Mouse (Mus musculus) Patski (cell line): ENCODE measurements around the gene Cic. TPM values are rescaled to one million over a fixed set of nuclear protein-coding genes. Genes with fewer than 3 reads are reported as not detected.

Experiments
- ATAC-seq: fragments of 100-300 bp; one replicate; pipeline ENCODE4 v1.8.0; 2021
- CTCF ChIA-PET: fragments of 350-600 bp; sonication (Branson Sonifier 250); formaldehyde crosslinking; loops from one replicate; lab custom pipeline; 2022; ENCODE audit warnings: inconsistent platforms; lab: Charles Lee
- POLR2A ChIA-PET: fragments of 350-600 bp; sonication (Branson Sonifier 250); formaldehyde crosslinking; loops from one replicate; lab custom pipeline; 2022; ENCODE audit warnings: antibody characterized with exemption, inconsistent platforms; lab: Charles Lee
- DNase-seq: peaks from one replicate; pipeline ENCODE4 v3.0.0-alpha.2; 2011; ENCODE audit warnings: low read depth, low spot score
- H3K27me3 ChIP-seq: fragments of 371-371 bp; one replicate; pipeline ENCODE4 v1.5.1; 2021
- CTCF ChIP-seq: fragments of 100-300 bp; IDR thresholded peaks from one replicate; pipeline ENCODE4 v1.5.1; 2021
- in situ Hi-C: fragments of 300-500 bp; cut with MboI; formaldehyde crosslinking; loops from 3 replicates; pipeline ENCODE4 v1.11.1; 2018; ENCODE audit warnings: low pct_unique_long_range_greater_than_20kb, mixed read lengths
- polyA plus RNA-seq: library from polyadenylated mRNA; unstranded; gene quantifications from one replicate; pipeline ENCODE4 v1.2.3, GENCODE M21; 2021

Gene Cic
- polyA plus RNA-seq, 1 experiment from 2014 or later, result 138 TPM

- ATAC-seq (no peak), DNase-seq (no peak)
- ChIA-PET POLR2A (no interaction called here), CTCF (no interaction called here)
- no peak for TF ChIP-seq CTCF
- H3K27me3 ChIP-seq, result no peaks in the 10 kb centered on the region
- in situ Hi-C loops, result no loop called here
These were observed 36.7 kb upstream of the Cic start for GRCm38 (mm10) chr7:25230690-25231285.

- no peaks in the 10 kb centered on the region for H3K27me3 ChIP-seq
- ATAC-seq, result no peak
- ChIA-PET POLR2A (interaction anchor here (0.6 to 1.2 kb wide), 3 partner anchors 16 to 54 kb away, joined by 3 to 4 read pairs (median 3); no protein-coding TSS in a partner anchor), CTCF (interaction anchor here (0.6 to 1.7 kb wide), 4 partner anchors 11 to 176 kb away, joined by 3 to 6 read pairs (median 4); partner anchors contain the start of genes Megf8 and Zfp526)
- no peak for DNase-seq
- in situ Hi-C loops, result no loop called here
- no peak for TF ChIP-seq CTCF
These were observed 35.3 kb upstream of the Cic start for GRCm38 (mm10) chr7:25232101-25232648.

- CTCF ChIA-PET, result interaction anchor here (1.2 to 1.7 kb wide), 3 partner anchors 12 to 83 kb away, joined by 4 to 6 read pairs (median 5); partner anchors contain the start of genes Megf8 and Zfp526
- in situ Hi-C loops, result no loop called here
- no peak for ATAC-seq
These were observed 34.4 kb upstream of the Cic start for GRCm38 (mm10) chr7:25233061-25233460.

GRCm38 (mm10) chr7:25235526-25235925 is 32.0 kb upstream of the Cic start:
- POLR2A ChIA-PET, result interaction anchor here (0.8 to 6.3 kb wide), 5 partner anchors 9 to 162 kb away, joined by 3 to 32 read pairs (median 3); partner anchors contain the start of genes Dedd2 and Zfp526
- DNase-seq (no peak), ATAC-seq (no peak)
- in situ Hi-C loops, result no loop called here
- TF ChIP-seq CTCF, result no peak
- CTCF ChIA-PET, result interaction anchor here (1.0 to 1.6 kb wide), 4 partner anchors 9 to 81 kb away, joined by 3 to 4 read pairs (median 3); partner anchors contain the start of gene Megf8
- H3K27me3 ChIP-seq, result no peaks in the 10 kb centered on the region

More at GRCm38 (mm10) chr7:25233061-25233460, 34.4 kb upstream of the Cic start:
- TF ChIP-seq CTCF, result no peak
- POLR2A ChIA-PET, result interaction anchor here (6.3 kb wide), 1 partner anchor 13 kb away, joined by 32 read pairs; the partner anchor contains the start of genes Dedd2 and Zfp526
- DNase-seq, result no peak
- no peaks in the 10 kb centered on the region for H3K27me3 ChIP-seq

- ATAC-seq (peak; percentile 64), DNase-seq (peak; percentile 88)
- ChIA-PET CTCF (interaction anchor here (1.0 to 2.2 kb wide), 5 partner anchors 16 to 96 kb away, joined by 3 to 11 read pairs (median 4); partner anchors contain the start of genes Megf8, Pafah1b3 and Zfp526), POLR2A (interaction anchor here (0.8 to 6.3 kb wide), 6 partner anchors 10 to 159 kb away, joined by 3 to 32 read pairs (median 3); partner anchors contain the start of genes Dedd2 and Zfp526)
- no peak for TF ChIP-seq CTCF
- in situ Hi-C loops, result no loop called here
- H3K27me3 ChIP-seq, result no peaks in the 10 kb centered on the region
These were observed 30.1 kb upstream of the Cic start, which contains the start of gene Gsk3a for GRCm38 (mm10) chr7:25237249-25238014. TSS of gene Gsk3a (minus strand) at chr7:25237851.

- in situ Hi-C loops, result no loop called here
- DNase-seq, result peak; percentile 90
- no peak for TF ChIP-seq CTCF
- POLR2A ChIA-PET, result interaction anchor here (0.5 to 6.3 kb wide), 6 partner anchors 12 to 801 kb away, joined by 3 to 32 read pairs (median 4); partner anchors contain the start of genes Dedd2 and Zfp526
- no peaks in the 10 kb centered on the region for H3K27me3 ChIP-seq
- ATAC-seq, result peak; percentile 79
- CTCF ChIA-PET, result interaction anchor here (1.0 to 2.2 kb wide), 7 partner anchors 31 to 165 kb away, joined by 3 to 11 read pairs (median 4); partner anchors contain the start of genes Megf8 and Pafah1b3
These were observed 29.3 kb upstream of the Cic start for GRCm38 (mm10) chr7:25238015-25238706.

- ChIA-PET CTCF (interaction anchor here (1.0 to 2.2 kb wide), 7 partner anchors 30 to 164 kb away, joined by 3 to 11 read pairs (median 4); partner anchors contain the start of genes Megf8 and Pafah1b3), POLR2A (interaction anchor here (0.5 to 6.3 kb wide), 6 partner anchors 11 to 802 kb away, joined by 3 to 32 read pairs (median 4); partner anchors contain the start of genes Dedd2 and Zfp526)
- no peaks in the 10 kb centered on the region for H3K27me3 ChIP-seq
- TF ChIP-seq CTCF, result no peak
- DNase-seq (no peak), ATAC-seq (peak; percentile 42)
- in situ Hi-C loops, result no loop called here
These were observed 28.5 kb upstream of the Cic start for GRCm38 (mm10) chr7:25238829-25239623.

GRCm38 (mm10) chr7:25240631-25241030 is 26.9 kb upstream of the Cic start:
- ChIA-PET POLR2A (interaction anchor here (1.1 to 1.9 kb wide), 2 partner anchors 29 to 38 kb away, joined by 3 to 6 read pairs; no protein-coding TSS in a partner anchor), CTCF (interaction anchor here (1.0 to 2.3 kb wide), 8 partner anchors 11 to 76 kb away, joined by 3 to 9 read pairs (median 4); partner anchors contain the start of genes Cic, Megf8 and Pafah1b3)
- TF ChIP-seq CTCF, result no peak
- ATAC-seq, result no peak
- no peak for DNase-seq
- no peaks in the 10 kb centered on the region for H3K27me3 ChIP-seq
- in situ Hi-C loops, result loop anchor here (5.0 kb wide), 2 partner anchors 37 to 72 kb away; no protein-coding TSS in a partner anchor
